Mouse (Mus musculus): ENCODE data around the gene Ubn2.
"Not testable (repeated sequence)": the region's sequence is repeated elsewhere in the genome, so short reads cannot be mapped to it uniquely, and the experiment has no call there.

Gene Ubn2

DNA sequence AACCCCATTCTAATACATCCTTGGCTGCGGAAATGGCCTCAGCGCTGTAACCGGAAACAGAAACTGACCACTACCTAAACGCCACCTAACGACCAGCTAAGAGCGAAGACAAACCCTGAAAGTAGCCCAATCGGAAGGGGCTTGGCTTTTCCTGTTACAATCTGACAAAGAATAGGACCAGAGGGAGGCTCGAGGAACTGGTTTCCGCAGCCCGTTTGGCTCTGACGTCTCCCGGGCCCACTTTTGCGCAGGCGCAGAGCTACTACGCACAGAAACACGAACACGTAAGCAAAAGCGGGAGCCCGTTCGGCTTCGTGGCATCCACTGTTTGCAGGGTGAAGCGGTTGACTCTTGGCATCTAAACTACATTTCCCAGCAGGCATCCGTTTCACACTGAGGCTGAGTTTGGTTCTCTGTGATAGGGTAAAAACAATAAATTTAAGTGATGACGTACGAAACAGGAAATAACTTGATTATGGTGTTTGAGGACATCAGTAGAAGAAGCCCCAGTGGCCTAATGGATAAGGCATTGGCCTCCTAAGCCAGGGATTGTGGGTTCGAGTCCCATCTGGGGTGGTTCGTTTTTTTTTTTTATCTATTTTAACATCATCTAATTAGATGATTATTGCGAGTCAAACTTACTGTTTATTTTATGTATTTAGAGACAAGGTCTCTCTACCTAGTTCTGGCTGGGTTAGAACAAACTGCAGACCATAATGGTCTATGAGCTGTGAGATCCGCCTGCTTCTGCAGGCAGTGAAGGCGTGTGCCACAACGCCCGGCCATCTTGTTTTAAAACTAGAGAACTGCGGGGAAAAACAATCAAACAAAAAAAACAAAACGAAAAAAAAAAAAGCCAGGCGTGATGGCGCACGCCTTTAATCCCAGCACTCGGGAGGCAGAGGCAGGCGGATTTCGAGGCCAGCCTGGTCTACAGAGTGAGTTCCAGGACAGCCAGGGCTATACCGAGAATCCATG, 100.0 kb downstream of the Ubn2 start, which contains the start of gene Fmc1:
TSS of gene Fmc1 (plus strand) at position 75 of the 978 bp plus-strand sequence.
- peak; percentile 99 for DNase-seq (ENCODE audit: low spot score in 2 of 2)

DNA sequence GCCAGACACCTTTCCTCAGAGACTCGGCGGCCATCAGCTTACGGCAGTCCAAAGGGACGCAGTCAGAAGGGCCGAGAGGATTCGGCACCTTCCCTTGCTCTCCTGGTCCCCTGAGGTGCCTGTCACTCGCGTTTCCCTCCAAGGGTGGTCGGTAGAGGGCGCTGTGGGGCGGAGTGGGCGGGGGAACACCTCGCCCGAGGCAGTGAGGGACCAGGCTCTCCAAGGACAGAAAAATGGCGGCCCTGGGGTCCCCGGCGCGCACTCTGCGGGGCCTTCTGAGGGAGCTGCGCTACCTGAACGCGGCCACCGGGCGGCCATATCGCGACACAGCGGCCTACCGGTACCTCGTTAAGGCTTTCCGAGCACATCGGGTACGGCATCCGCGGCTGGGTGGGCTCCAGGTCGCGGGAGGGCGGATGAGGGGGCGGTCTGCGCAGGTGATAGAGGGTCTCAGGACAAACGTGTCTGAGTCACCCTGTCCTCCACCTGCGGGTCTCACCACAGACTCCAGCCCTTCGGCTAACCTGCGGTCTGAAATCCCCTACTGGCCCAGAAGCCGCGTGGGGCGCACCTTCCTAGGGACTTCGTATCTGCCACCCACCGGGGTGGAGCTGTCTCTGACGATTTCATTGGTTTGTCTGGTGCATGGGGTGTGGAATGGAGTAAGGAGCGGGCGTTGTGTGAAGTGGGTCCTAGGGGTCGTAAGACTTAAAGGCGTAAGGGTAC, 101.1 kb downstream of the Ubn2 start:
- peak; percentile 90 to 99 for DNase-seq (ENCODE audit: low spot score in 2 of 2)

DNA sequence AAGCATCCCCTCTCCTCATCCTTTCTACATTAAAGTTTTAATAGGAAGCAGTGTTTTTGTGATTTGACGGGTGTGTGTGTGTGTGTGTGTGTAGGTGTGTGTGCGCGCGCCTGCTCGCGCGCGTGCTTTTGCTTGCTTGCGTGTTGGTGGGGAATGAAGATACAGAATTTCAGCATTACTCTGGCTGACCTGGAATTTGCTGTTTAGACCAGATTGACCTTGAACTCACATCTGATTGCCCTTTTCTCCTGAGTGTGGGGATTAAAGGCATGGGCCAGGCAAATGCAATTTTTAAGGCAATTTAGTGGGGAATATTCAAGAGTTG, 101.6 kb downstream of the Ubn2 start:
- no peak for DNase-seq (ENCODE audit: low spot score in 2 of 2)

DNA sequence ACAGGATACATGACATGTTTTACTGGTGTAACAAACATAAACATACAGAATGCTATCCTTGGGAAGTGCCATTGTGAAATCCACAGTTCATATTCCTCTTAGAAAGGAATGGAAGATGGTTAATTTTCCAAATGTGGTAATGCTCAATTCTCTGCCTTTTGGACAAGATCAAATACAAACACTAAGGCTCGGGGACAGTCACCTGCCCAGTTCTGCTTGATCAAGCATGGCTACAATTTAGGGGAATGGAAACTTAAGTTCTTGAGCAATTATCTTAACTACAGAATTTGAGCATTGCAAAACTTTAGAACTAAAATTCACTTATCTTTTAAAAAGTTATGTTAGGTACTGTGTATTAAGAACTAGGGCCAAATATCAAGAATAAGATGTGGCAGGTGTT, 102.0 kb downstream of the Ubn2 start:
- DNase-seq (ENCODE audit: low spot score in 2 of 2) = no peak

DNA sequence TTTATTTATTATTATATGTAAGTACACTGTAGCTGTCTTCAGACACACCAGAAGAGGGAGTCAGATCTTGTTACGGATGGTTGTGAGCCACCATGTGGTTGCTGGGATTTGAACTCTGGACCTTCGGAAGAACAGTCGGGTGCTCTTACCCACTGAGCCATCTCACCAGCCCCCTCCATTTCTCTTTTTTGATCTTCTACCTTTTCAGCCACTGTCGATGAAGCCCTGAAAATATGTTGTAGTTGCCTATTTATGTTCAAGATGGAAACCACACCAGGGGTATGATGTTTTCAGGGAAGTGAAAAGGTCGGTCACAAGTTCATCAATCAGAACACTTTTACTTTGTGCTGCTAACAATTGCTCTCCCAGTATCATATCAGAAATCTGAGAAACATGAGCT, 110.4 kb downstream of the Ubn2 start:
- DNase-seq (ENCODE audit: low spot score in 2 of 2) = not testable (repeated sequence)

DNA sequence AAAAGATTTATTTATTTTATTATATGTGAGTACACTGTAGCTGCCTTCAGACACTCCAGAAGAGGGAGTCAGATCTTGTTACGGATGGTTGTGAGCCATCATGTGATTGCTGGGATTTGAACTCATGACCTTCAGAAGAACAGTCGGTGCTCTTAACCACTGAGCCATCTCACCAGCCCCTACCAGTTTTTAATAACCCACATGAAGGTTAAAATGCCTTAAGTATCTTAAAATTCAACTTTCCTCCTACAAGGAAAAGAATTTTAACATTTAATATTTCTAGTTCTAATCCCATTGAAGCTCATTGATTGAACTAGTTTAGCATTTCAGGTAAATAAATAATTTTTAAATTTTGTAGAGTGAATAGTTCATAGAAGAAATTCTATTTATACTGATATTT, 113.3 kb downstream of the Ubn2 start:
- not testable (repeated sequence) for DNase-seq (ENCODE audit: low spot score in 2 of 2)

DNA sequence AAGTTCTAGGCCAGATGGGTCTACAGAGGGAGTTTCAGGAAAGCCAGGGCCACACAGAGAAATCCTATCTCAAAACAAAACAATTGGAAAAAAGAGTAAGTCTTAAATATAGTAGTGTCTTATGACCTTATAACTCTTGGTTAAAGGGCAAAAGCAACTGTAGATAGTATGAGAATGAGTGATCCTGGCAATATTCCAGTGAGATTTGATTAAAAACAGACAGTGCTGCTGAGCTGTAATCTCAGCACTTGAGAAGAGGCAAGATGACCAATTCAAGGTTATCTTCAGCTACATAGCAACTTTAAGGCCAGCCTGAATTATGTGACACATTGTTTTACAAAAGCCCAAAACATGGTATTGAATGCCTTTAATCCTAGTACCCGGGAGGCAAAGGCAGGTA, 114.0 kb downstream of the Ubn2 start:
- DNase-seq (ENCODE audit: low spot score in 2 of 2) = no peak

DNA sequence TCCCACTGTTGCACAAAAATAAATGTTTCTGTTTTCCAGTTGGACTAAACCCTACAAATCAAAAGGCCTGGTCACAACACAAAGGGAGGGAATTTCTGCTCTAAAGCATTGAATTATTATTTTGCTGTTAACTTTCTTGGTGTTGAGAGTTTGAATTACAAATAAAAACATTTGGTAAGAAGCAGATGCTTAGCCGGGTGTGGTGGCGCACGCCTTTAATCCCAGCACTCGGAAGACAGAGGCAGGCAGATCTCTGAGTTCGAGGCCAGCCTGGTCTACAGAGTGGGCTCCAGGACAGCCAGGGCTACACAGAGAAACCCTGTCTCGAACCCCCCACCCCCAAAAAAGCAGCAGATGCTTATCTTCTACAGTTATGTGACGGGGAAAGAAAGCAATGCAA, 114.8 kb downstream of the Ubn2 start:
- DNase-seq (ENCODE audit: low spot score in 2 of 2) = not testable (repeated sequence)

DNA sequence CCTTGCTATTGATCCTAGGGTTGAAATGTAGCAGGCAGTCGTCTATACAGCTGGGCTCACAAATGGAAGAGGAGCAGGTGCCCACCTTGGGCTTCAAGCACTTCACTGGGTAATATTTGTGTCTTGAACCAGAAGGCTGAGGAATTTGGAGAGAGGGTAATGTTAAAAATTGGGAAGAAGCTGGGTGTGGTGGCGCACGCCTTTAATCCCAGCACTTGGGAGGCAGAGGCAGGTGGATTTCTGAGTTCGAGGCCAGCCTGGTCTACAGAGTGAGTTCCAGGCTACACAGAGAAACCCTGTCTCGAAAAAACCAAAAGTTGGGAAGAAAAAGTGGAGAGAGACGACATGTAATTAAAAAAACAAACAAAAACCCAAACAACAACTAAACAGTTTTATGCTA, 116.1 kb downstream of the Ubn2 start:
- not testable (repeated sequence) for DNase-seq (ENCODE audit: low spot score in 2 of 2)

DNA sequence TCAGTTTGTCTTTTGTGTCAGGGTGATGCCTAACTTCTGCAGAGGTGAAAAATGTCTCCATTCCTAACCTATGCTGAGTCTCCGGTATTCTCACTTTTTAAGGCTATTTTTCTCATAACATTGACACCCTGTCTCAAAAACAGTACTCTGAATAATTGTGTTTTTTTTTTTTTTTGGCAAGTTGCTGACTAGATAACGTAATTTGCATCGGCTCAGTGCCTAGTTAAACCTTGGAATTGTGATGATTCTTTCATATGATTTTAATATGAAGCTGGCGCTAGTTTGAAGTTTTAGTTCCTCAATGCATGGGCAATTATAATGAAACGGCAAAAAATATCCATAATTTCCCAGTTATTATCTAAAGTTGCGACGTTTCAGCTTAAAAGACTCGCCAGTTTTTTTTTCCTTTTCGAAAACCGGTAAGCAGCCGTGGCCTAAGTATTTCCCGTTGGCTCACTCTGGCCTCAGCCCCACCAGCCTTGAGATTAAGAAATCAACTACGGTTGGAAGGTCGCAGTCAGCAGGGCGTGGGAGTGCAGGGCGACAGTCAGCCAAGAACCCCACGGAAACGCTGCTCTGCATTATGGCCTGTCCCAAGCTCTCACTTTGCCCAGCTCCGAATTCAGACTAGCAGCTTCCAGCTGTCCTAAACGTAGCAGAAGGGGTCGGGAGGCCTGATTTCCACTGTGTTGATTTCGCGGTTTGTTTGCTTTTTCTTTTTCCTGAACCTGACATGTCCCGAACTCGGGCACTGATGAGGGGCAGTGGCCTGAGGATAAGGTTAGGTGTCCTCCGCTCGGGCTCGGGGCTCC, 116.7 kb downstream of the Ubn2 start:
- DNase-seq (ENCODE audit: low spot score in 2 of 2) = peak in 1 of 2 experiments; percentile 79

DNA sequence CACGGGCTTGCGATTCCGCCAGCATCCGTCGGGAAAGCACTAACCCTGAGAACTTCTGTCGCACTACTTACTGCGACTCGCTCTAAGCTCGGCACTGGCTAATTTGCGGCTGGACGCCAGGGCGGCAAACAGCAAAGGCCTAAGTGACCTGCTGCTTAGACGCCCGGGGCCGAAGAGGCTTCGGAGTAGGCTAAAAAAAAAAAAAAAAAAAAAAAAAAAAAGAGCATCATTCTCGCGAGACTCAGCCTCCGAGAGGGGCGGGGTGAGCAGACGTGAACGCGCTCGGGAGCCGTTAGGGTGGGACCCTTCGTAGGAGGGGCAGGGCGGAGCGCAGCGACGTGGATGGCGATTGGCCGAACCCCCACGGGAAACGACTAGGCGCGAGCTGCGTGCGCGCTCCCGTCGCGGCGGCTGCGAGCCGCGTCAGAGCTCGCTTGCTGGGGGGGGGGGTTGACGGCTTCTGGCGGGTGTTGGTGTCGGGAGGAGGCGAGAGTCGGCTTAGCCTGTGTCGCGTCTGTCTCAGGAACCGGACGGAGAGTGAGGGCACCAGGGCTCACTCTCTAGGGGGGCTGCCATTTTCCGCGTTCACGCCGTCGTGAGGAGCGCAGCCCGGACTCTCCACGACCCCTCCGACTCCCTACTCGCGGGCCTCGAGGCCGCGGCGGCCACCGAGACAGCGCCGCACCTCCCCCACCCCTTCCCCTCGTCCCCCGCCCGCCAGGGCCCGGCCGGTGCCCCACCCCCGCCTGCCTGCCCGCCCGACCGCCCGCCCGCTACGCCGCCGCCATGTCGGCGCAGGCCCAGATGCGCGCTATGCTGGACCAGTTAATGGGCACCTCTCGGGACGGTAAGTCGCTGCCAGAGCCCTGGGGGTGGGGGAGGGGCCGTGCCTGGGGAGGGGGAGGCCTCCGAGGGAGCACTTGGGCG, 117.6 kb downstream of the Ubn2 start, which contains the start of gene Luc7l2:
TSS of gene Luc7l2 (plus strand) at position 273 of the 927 bp plus-strand sequence.
- peak; percentile 91 to 92 for DNase-seq (ENCODE audit: low spot score in 2 of 2)

DNA sequence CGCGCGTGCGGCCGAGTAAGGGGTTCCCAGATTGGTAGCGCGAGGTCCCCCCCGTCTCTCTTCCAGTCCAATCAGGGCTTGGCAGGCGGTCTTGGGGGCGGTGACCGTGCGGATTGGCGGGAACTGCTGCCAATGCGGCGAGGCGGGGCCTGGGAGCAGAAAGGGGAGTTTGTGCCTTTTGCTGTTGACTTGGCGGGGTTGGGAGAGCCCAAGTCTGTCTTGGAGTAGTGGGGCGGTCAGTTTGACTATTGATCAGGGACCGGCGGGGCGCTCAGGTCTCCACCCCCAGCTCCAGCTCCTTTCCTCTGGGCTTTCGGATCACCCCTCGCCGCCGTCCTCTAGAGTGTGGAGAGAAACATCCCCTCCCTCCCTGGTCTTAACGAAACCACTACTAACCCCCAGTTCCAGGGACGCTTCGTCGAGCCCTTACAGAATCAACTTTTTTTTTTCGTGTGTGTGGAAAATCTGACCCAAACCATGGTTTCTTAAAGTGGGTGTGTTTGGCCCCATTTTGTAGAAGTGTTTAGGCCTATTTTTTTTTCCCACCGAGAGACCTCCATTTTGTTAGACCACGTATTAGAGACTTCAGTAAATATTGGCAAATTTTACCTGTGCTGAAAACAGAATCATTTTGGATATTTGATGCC, 118.4 kb downstream of the Ubn2 start:
- peak; percentile 95 to 98 for DNase-seq (ENCODE audit: low spot score in 2 of 2)

DNA sequence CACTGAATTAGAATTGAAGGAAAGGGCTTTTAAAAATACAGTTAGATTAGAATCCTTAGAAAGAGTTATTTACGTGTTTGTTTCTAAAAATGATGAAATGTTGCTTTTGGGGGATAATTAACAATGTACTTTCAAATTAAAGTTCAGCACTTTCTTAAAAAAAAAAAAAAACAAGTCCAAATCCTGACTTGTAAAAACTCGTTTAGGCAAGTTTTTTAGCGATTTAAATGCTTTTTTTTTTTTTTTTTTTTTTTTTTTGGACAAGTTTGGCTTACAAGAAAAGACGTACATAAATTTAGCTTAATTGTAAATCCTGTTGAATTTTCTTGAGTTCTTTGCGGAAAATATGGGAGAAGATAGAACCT, 118.9 kb downstream of the Ubn2 start:
- DNase-seq (ENCODE audit: low spot score in 2 of 2) = no peak
